Mouse (Mus musculus) G1E (cell line): ENCODE data around the gene Spata31d1b. TPM values are rescaled to one million over a fixed set of nuclear protein-coding genes. Genes with fewer than 3 reads are reported as not detected.

Source experiments
- ATAC-seq: 2 replicates; pipeline ENCODE4 v1.8.0; 2016; ENCODE audit warnings: mild to moderate bottlenecking; ENCODE audit not compliant: insufficient number of reproducible peaks, poor library complexity, low FRiP score, severe bottlenecking; ENCODE audit errors: extremely low read depth
- DNase-seq: peaks from one replicate; pipeline ENCODE4 v3.0.0; 2012; ENCODE audit warnings: low spot score
- H3K27me3 ChIP-seq: 2 replicates; pipeline ENCODE4 v1.6.1; 2012; ENCODE audit warnings: mild to moderate bottlenecking, low read length, inconsistent platforms; ENCODE audit not compliant: insufficient read depth
- H3K36me3 ChIP-seq: replicated peaks from 2 replicates; pipeline ENCODE3; 2012; ENCODE audit warnings: mild to moderate bottlenecking, inconsistent platforms
- H3K4me1 ChIP-seq: 2 replicates; pipeline ENCODE4 v1.6.1; 2012; ENCODE audit warnings: low read depth, low read length, inconsistent platforms, mixed read lengths; ENCODE audit not compliant: insufficient read depth
- H3K4me3 ChIP-seq: 2 replicates; pipeline ENCODE4 v1.5.1; 2012; ENCODE audit warnings: low read depth, mild to moderate bottlenecking, inconsistent platforms, low read length, moderate library complexity, mixed read lengths
- H3K9me3 ChIP-seq: replicated peaks from 2 replicates; pipeline ENCODE4 v1.6.1; 2012; ENCODE audit warnings: inconsistent platforms
- CTCF ChIP-seq: IDR thresholded peaks from 2 replicates; pipeline ENCODE4 v1.5.1; 2012; ENCODE audit warnings: low read depth, low read length, inconsistent platforms, mixed read lengths
- GATA1 ChIP-seq: IDR thresholded peaks from 2 replicates; pipeline ENCODE4 v1.6.1; 2012; ENCODE audit warnings: borderline replicate concordance, low read length, inconsistent platforms, mixed read lengths
- GATA2 ChIP-seq: IDR thresholded peaks from 2 replicates; pipeline ENCODE4 v1.6.1; 2012; ENCODE audit warnings: low read depth, low read length, inconsistent platforms, borderline replicate concordance
- POLR2AphosphoS5 ChIP-seq: IDR thresholded peaks from 2 replicates; pipeline ENCODE4 v1.6.1; 2012; ENCODE audit warnings: low read depth, low read length, inconsistent platforms; ENCODE audit not compliant: insufficient replicate concordance
- TAL1 ChIP-seq: conservative IDR thresholded peaks from 2 replicates; pipeline ENCODE4 v1.6.1; 2012; ENCODE audit warnings: low read depth, low read length, inconsistent platforms, mixed read lengths
- polyA plus RNA-seq: library from polyadenylated mRNA; stranded (reverse); fragments of >175 nt; gene quantifications from 2 replicates; pipeline ENCODE4 v1.2.3, GENCODE M21; 2012
- total RNA-seq, 2 experiments: library from RNA; stranded (forward) in 1 of 2; stranded (reverse) in 1 of 2; fragments of 200-1000 nt in 1 of 2; fragments of >200 nt in 1 of 2; fragmentation: Nextera tagmentation in 1 of 2; gene quantifications; 2 replicates each; pipeline ENCODE4 v1.2.3; 2014 to 2017

Gene Spata31d1b
- total and polyA plus RNA-seq, 3 experiments = 0.22 TPM; not detected in 2

DNA sequence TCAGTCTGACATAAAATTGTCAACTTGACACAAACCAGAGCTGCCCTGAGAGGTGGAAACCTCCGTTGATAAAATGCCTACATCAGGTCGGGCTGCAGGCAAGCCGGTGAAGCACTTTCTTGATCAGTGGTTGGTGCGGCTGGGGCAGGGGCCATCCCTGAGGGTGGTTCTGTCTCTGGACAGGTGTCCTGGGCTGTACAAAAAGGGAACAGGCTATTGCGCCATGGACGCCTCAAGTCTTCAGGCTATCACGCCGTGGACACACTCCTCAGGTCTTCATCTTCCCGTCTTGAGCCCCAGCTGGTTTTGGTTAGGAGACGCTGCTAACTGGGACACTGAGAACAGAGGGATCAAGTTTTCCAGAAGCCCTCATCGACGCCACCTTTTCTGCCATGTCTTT, 38.2 kb downstream of the Spata31d1b start:
- H3K4me3 ChIP-seq = no peak overlapping the region
- no peaks in the 10 kb centered on the region for H3K9me3 ChIP-seq
- no peak for DNase-seq
- TF ChIP-seq GATA2 (no peak), POLR2AphosphoS5 (no peak)
- no peak for ATAC-seq
- H3K27me3 ChIP-seq = peaks cover 25% of the 10 kb centered on the region
- H3K4me1 ChIP-seq = peaks cover 17% of the 10 kb centered on the region
- H3K36me3 ChIP-seq = peaks cover 25% of the 10 kb centered on the region

DNA sequence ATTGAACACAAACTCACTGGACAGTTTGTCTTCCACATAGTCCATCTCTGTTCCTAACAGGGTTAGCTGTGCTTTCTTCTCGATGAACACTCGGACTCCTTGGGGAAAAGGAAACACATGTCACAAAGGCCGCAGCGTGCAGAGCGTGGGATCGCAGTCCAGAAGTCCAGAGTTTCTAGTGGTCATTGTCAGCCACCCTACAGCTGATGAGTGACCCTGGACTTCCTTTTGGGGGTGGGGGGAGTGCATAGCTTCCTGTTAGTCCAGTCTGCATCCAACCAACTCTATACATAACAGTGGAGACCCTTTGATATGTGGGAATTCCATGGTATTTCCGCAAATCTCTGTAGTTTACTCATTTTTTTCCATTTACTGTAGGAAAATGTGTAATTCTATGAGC, 44.8 kb downstream of the Spata31d1b start:
- H3K36me3 ChIP-seq = peaks cover 81% of the 10 kb centered on the region
- H3K9me3 ChIP-seq = no peaks in the 10 kb centered on the region
- H3K27me3 ChIP-seq = no peaks in the 10 kb centered on the region
- ATAC-seq = no peak
- no peak overlapping the region for H3K4me3 ChIP-seq
- no peak for DNase-seq
- TF ChIP-seq GATA1 (no peak), GATA2 (no peak), POLR2AphosphoS5 (no peak), TAL1 (no peak), CTCF (no peak)
- H3K4me1 ChIP-seq = peaks cover 17% of the 10 kb centered on the region; the same call in 1 of the 2 replicates

DNA sequence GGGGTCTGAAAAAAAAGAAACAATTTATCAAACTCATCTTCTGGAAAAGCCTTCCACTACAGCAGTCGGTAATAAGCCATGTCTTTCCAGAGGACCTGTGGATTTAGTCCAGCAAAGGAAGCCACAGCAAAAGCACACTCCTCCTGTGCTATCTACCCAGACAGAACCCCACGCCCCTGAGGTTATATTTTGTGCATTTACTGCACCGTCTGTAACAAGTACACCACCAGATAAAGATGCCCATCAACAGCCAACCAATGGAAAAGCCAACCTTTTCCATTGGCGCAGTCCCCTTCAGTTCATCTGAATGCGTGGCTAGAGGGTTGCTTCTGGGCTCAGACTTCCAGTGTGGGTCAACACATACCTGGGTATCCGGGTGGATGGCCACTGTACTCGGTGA, 50.7 kb downstream of the Spata31d1b start:
- H3K4me3 ChIP-seq = no peak overlapping the region
- DNase-seq = no peak
- no peak for ATAC-seq
- TF ChIP-seq CTCF (no peak), GATA1 (no peak), POLR2AphosphoS5 (no peak), GATA2 (no peak), TAL1 (no peak)
- H3K36me3 ChIP-seq = peaks cover 89% of the 10 kb centered on the region
- no peaks in the 10 kb centered on the region for H3K9me3 ChIP-seq
- H3K4me1 ChIP-seq = peaks cover 59% of the 10 kb centered on the region
- no peaks in the 10 kb centered on the region for H3K27me3 ChIP-seq

DNA sequence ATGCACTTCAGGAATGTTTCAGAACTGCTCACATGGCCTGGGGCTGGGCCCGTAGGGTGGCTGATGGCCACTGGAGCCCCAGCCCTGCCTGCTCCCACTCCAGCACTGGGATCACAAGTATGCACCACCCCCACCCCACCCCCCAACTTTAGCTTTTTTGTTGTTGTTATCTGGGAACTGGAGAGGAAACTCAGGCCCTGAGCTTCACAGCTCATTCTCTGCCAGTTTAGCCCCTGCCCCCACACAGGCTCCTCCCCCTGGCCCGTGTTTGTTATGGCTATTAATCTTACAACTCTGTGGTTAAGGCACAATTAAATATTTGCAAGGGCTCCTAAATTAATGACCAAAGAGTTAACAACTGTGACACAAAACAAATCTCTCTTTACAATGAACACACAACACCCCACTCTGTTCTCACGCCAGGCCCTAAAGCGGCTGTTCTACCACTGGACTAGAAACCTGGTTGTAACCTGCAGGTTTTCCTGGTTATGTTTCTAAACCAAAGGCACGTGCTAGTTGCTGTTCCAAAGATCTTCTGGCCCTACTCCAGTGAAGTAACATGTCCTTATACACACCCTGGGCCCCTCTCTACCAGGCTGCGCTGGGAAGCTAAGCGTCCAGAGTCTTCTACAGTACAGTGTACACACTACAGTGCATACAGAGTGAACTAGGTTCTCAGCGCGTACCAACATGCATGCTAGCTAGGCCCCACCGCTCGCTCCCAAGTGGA, 54.9 kb downstream of the Spata31d1b start:
- DNase-seq = peak; percentile 45
- ATAC-seq = no peak
- H3K4me3 ChIP-seq = peak overlapping the region; percentile 94; the same call in 1 of the 2 replicates

DNA sequence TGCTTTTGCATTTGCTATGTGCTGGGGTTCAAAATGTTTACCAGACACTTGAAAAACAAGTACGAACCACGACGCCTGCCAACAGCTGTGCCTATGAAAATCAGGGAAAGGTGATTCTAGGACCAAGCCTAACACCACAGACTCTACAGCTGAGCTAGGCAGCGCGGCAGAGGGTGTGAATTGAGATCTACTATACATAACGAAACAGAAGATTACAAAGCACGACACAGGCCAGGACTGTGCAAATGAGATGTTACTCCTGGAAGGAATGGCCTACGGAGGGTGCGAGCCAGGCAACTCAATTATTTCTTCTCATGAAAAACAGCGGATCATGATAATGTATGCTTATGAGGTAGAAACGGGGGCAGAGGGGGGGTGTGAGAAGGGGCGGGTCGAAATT, 56.4 kb downstream of the Spata31d1b start:
- DNase-seq = no peak
- Histone ChIP-seq H3K4me3 (peak overlapping the region; percentile 94), H3K9me3 (no peaks in the 10 kb centered on the region), H3K4me1 (peaks cover 68% of the 10 kb centered on the region), H3K27me3 (no peaks in the 10 kb centered on the region), H3K36me3 (peaks cover 60% of the 10 kb centered on the region)
- no peak for ATAC-seq
- TF ChIP-seq GATA1 (no peak), TAL1 (no peak), CTCF (no peak), GATA2 (no peak), POLR2AphosphoS5 (no peak)

More for the DNA sequence above, 54.9 kb downstream of the Spata31d1b start:
- TF ChIP-seq CTCF = no peak
- TF ChIP-seq GATA2 = no peak
- TF ChIP-seq GATA1 = no peak
- no peak for TF ChIP-seq POLR2AphosphoS5
- TF ChIP-seq TAL1 = no peak
- Histone ChIP-seq H3K4me1 (peaks cover 67% of the 10 kb centered on the region), H3K9me3 (no peaks in the 10 kb centered on the region), H3K36me3 (peaks cover 60% of the 10 kb centered on the region), H3K27me3 (no peaks in the 10 kb centered on the region)

Other genes starting within 250 kb of the Spata31d1b start
- gene Agtpbp1, start 127.1 kb upstream of the Spata31d1b start, total RNA-seq (2014; fragmentation: Nextera tagmentation) = 118 and 147 TPM in 2 replicates
- gene Agtpbp1, start 127.1 kb upstream of the Spata31d1b start, total RNA-seq (2017) = 62.0 and 73.3 TPM in 2 replicates
- gene Agtpbp1, start 127.1 kb upstream of the Spata31d1b start, polyA plus RNA-seq = 6.0 and 6.1 TPM in 2 replicates
- gene Naa35, start 127.0 kb upstream of the Spata31d1b start, total RNA-seq (2014; fragmentation: Nextera tagmentation) = 63.7 and 71.9 TPM in 2 replicates
- 29.5 and 31.0 TPM in 2 replicates for gene Naa35, start 127.0 kb upstream of the Spata31d1b start, total RNA-seq (2017)
- gene Naa35, start 127.0 kb upstream of the Spata31d1b start, polyA plus RNA-seq = 8.4 and 8.5 TPM in 2 replicates
- gene Golm1, start 36.5 kb upstream of the Spata31d1b start, total RNA-seq (2014; fragmentation: Nextera tagmentation) = 126 and 146 TPM in 2 replicates
- 134 and 139 TPM in 2 replicates for gene Golm1, start 36.5 kb upstream of the Spata31d1b start, total RNA-seq (2017)
- 31.5 and 32.8 TPM in 2 replicates for gene Golm1, start 36.5 kb upstream of the Spata31d1b start, polyA plus RNA-seq
- gene 4921517D22Rik, start 18.2 kb upstream of the Spata31d1b start, total RNA-seq (2014; fragmentation: Nextera tagmentation) = not detected in 2 replicates
- 0.11 TPM in 1 of 2 replicates, not detected in the other for gene 4921517D22Rik, start 18.2 kb upstream of the Spata31d1b start, total RNA-seq (2017)
- gene 4921517D22Rik, start 18.2 kb upstream of the Spata31d1b start, polyA plus RNA-seq = not detected in 2 replicates
- gene Spata31d1a, start 2.0 kb upstream of the Spata31d1b start, total RNA-seq (2014; fragmentation: Nextera tagmentation) = not detected in 2 replicates
- 0.05 and 0.12 TPM in 2 replicates for gene Spata31d1a, start 2.0 kb upstream of the Spata31d1b start, total RNA-seq (2017)
- not detected in 2 replicates for gene Spata31d1a, start 2.0 kb upstream of the Spata31d1b start, polyA plus RNA-seq
- not detected in 2 replicates for gene Spata31d1d, start 19.5 kb downstream of the Spata31d1b start, total RNA-seq (2014; fragmentation: Nextera tagmentation)
- 0.05 TPM in 1 of 2 replicates, not detected in the other for gene Spata31d1d, start 19.5 kb downstream of the Spata31d1b start, total RNA-seq (2017)
- not detected in 2 replicates for gene Spata31d1d, start 19.5 kb downstream of the Spata31d1b start, polyA plus RNA-seq
- not detected in 2 replicates for gene 1700014D04Rik, start 34.5 kb downstream of the Spata31d1b start, total RNA-seq (2014; fragmentation: Nextera tagmentation)
- gene 1700014D04Rik, start 34.5 kb downstream of the Spata31d1b start, total RNA-seq (2017) = 0.06 and 0.11 TPM in 2 replicates
- gene 1700014D04Rik, start 34.5 kb downstream of the Spata31d1b start, polyA plus RNA-seq = not detected in 2 replicates
- gene Isca1, start 57.5 kb downstream of the Spata31d1b start, total RNA-seq (2014; fragmentation: Nextera tagmentation) = 242 and 309 TPM in 2 replicates
- gene Isca1, start 57.5 kb downstream of the Spata31d1b start, total RNA-seq (2017) = 75.9 and 85.8 TPM in 2 replicates
- gene Isca1, start 57.5 kb downstream of the Spata31d1b start, polyA plus RNA-seq = 57.0 and 69.2 TPM in 2 replicates
- gene Gm49354, start 70.0 kb downstream of the Spata31d1b start, total RNA-seq (2014; fragmentation: Nextera tagmentation) = not detected in 2 replicates
- 16.9 TPM in 1 of 2 replicates, not detected in the other for gene Gm49354, start 70.0 kb downstream of the Spata31d1b start, total RNA-seq (2017)
- gene Gm49354, start 70.0 kb downstream of the Spata31d1b start, polyA plus RNA-seq = 32.8 and 52.8 TPM in 2 replicates
- 215 and 232 TPM in 2 replicates for gene Tut7, start 110.9 kb downstream of the Spata31d1b start, total RNA-seq (2014; fragmentation: Nextera tagmentation)
- gene Tut7, start 110.9 kb downstream of the Spata31d1b start, total RNA-seq (2017) = 166 and 194 TPM in 2 replicates
- 59.6 and 66.1 TPM in 2 replicates for gene Tut7, start 110.9 kb downstream of the Spata31d1b start, polyA plus RNA-seq